Mouse (Mus musculus): ENCODE results near the gene Rps6kc1. TPM values are rescaled to one million over a fixed set of nuclear protein-coding genes. Genes with fewer than 3 reads are reported as not detected.

Gene Rps6kc1
- polyA plus RNA-seq, 1 experiment from 2014 or later = 4.9 TPM

- Histone ChIP-seq H3K27ac (ENCODE audit: low read length) (no peak overlapping the region), H3K27me3 (ENCODE audit: control insufficient read depth, insufficient read depth, low read depth, low read length) (no peaks in the 10 kb centered on the region), H3K9ac (ENCODE audit: low read depth, low read length) (no peak overlapping the region), H3K4me2 (ENCODE audit: low read depth, low read length) (no peak overlapping the region), H3K4me3 (ENCODE audit: low read depth, low read length) (no peak overlapping the region), H3K4me1 (ENCODE audit: control insufficient read depth, low read depth, low read length) (peaks cover 12% of the 10 kb centered on the region), H3K9me3 (replicated peaks; ENCODE audit: control insufficient read depth, low read length) (no peaks in the 10 kb centered on the region), H3K36me3 (ENCODE audit: control insufficient read depth, insufficient read depth) (no peaks in the 10 kb centered on the region)
- no peak for ATAC-seq (ENCODE audit: low read depth)
- 52% methylated on average over 1 of the region's 1 CpGs for WGBS (ENCODE audit: insufficient replicate concordance)
Measured at GRCm38 (mm10) chr1:190912623-190913022, 1.1 kb upstream of the Rps6kc1 start.

GRCm38 (mm10) chr1:190910836-190911235 lies 734 bp downstream of the Rps6kc1 start:
- Histone ChIP-seq H3K27ac (ENCODE audit: low read length) (0 out of 2 replicates have a peak overlapping the region, but pooled peaks have one; percentile 5), H3K4me1 (ENCODE audit: control insufficient read depth, low read depth, low read length) (peaks cover 12% of the 10 kb centered on the region), H3K36me3 (ENCODE audit: control insufficient read depth, insufficient read depth) (no peaks in the 10 kb centered on the region), H3K9me3 (replicated peaks; ENCODE audit: control insufficient read depth, low read length) (no peaks in the 10 kb centered on the region), H3K9ac (ENCODE audit: low read depth, low read length) (peak overlapping the region; percentile 76; the same call in 1 of the 2 replicates), H3K27me3 (ENCODE audit: control insufficient read depth, insufficient read depth, low read depth, low read length) (no peaks in the 10 kb centered on the region), H3K4me2 (ENCODE audit: low read depth, low read length) (peak overlapping the region; percentile 83), H3K4me3 (ENCODE audit: low read depth, low read length) (peak overlapping the region; percentile 77)
- WGBS (ENCODE audit: insufficient replicate concordance) = 57% methylated on average over 6 of the region's 6 CpGs
- ATAC-seq (ENCODE audit: low read depth) = no peak

GRCm38 (mm10) chr1:190904714-190905113 lies 6.9 kb downstream of the Rps6kc1 start:
- H3K4me3 ChIP-seq (ENCODE audit: low read depth, low read length) = no peak overlapping the region
- no peak overlapping the region for H3K9ac ChIP-seq (ENCODE audit: low read depth, low read length)
- no peak overlapping the region for H3K27ac ChIP-seq (ENCODE audit: low read length)
- H3K4me2 ChIP-seq (ENCODE audit: low read depth, low read length) = no peak overlapping the region
- 76% methylated on average over 16 of the region's 16 CpGs for WGBS (ENCODE audit: insufficient replicate concordance)
- no peak for ATAC-seq (ENCODE audit: low read depth)
- H3K27me3 ChIP-seq (ENCODE audit: control insufficient read depth, insufficient read depth, low read depth, low read length) = no peaks in the 10 kb centered on the region
- 0 out of 2 replicates have a peak, but pooled peaks cover 4% of the 10 kb centered on the region for H3K36me3 ChIP-seq (ENCODE audit: control insufficient read depth, insufficient read depth)
- no peaks in the 10 kb centered on the region for H3K4me1 ChIP-seq (ENCODE audit: control insufficient read depth, low read depth, low read length)
- H3K9me3 ChIP-seq (replicated peaks; ENCODE audit: control insufficient read depth, low read length) = no peaks in the 10 kb centered on the region

GRCm38 (mm10) chr1:190904136-190904535 lies 7.4 kb downstream of the Rps6kc1 start:
- WGBS (ENCODE audit: insufficient replicate concordance) = 82% methylated on average over 3 of the region's 3 CpGs
- no peak for ATAC-seq (ENCODE audit: low read depth)
- Histone ChIP-seq H3K27ac (ENCODE audit: low read length) (no peak overlapping the region), H3K4me1 (ENCODE audit: control insufficient read depth, low read depth, low read length) (no peaks in the 10 kb centered on the region), H3K4me2 (ENCODE audit: low read depth, low read length) (no peak overlapping the region), H3K9ac (ENCODE audit: low read depth, low read length) (no peak overlapping the region), H3K4me3 (ENCODE audit: low read depth, low read length) (no peak overlapping the region), H3K9me3 (replicated peaks; ENCODE audit: control insufficient read depth, low read length) (no peaks in the 10 kb centered on the region), H3K36me3 (ENCODE audit: control insufficient read depth, insufficient read depth) (0 out of 2 replicates have a peak, but pooled peaks cover 4% of the 10 kb centered on the region), H3K27me3 (ENCODE audit: control insufficient read depth, insufficient read depth, low read depth, low read length) (no peaks in the 10 kb centered on the region)

GRCm38 (mm10) chr1:190901082-190901481 lies 10.5 kb downstream of the Rps6kc1 start:
- WGBS (ENCODE audit: insufficient replicate concordance) = 56% methylated on average over 2 of the region's 2 CpGs
- Histone ChIP-seq H3K4me1 (ENCODE audit: control insufficient read depth, low read depth, low read length) (no peaks in the 10 kb centered on the region), H3K27ac (ENCODE audit: low read length) (no peak overlapping the region), H3K27me3 (ENCODE audit: control insufficient read depth, insufficient read depth, low read depth, low read length) (no peaks in the 10 kb centered on the region), H3K4me2 (ENCODE audit: low read depth, low read length) (no peak overlapping the region), H3K9me3 (replicated peaks; ENCODE audit: control insufficient read depth, low read length) (no peaks in the 10 kb centered on the region), H3K9ac (ENCODE audit: low read depth, low read length) (no peak overlapping the region), H3K4me3 (ENCODE audit: low read depth, low read length) (no peak overlapping the region), H3K36me3 (ENCODE audit: control insufficient read depth, insufficient read depth) (0 out of 2 replicates have a peak, but pooled peaks cover 4% of the 10 kb centered on the region)
- no peak for ATAC-seq (ENCODE audit: low read depth)

- no peak overlapping the region for H3K4me3 ChIP-seq (ENCODE audit: low read depth, low read length)
- H3K27me3 ChIP-seq (ENCODE audit: control insufficient read depth, insufficient read depth, low read depth, low read length) = no peaks in the 10 kb centered on the region
- H3K4me2 ChIP-seq (ENCODE audit: low read depth, low read length) = no peak overlapping the region
- ATAC-seq (ENCODE audit: low read depth) = no peak
- H3K36me3 ChIP-seq (ENCODE audit: control insufficient read depth, insufficient read depth) = 0 out of 2 replicates have a peak, but pooled peaks cover 4% of the 10 kb centered on the region
- 68% methylated on average over 9 of the region's 9 CpGs for WGBS (ENCODE audit: insufficient replicate concordance)
- no peaks in the 10 kb centered on the region for H3K9me3 ChIP-seq (replicated peaks; ENCODE audit: control insufficient read depth, low read length)
- H3K27ac ChIP-seq (ENCODE audit: low read length) = no peak overlapping the region
- H3K4me1 ChIP-seq (ENCODE audit: control insufficient read depth, low read depth, low read length) = no peaks in the 10 kb centered on the region
- H3K9ac ChIP-seq (ENCODE audit: low read depth, low read length) = no peak overlapping the region
Measured at GRCm38 (mm10) chr1:190898899-190899575, 12.5 kb downstream of the Rps6kc1 start.

- WGBS (ENCODE audit: insufficient replicate concordance) = 72% methylated on average over 3 of the region's 3 CpGs
- Histone ChIP-seq H3K27ac (ENCODE audit: low read length) (no peak overlapping the region), H3K4me3 (ENCODE audit: low read depth, low read length) (no peak overlapping the region), H3K27me3 (ENCODE audit: control insufficient read depth, insufficient read depth, low read depth, low read length) (no peaks in the 10 kb centered on the region), H3K4me1 (ENCODE audit: control insufficient read depth, low read depth, low read length) (no peaks in the 10 kb centered on the region; the same call in 1 of the 2 replicates), H3K36me3 (ENCODE audit: control insufficient read depth, insufficient read depth) (no peaks in the 10 kb centered on the region), H3K9ac (ENCODE audit: low read depth, low read length) (no peak overlapping the region), H3K9me3 (replicated peaks; ENCODE audit: control insufficient read depth, low read length) (no peaks in the 10 kb centered on the region), H3K4me2 (ENCODE audit: low read depth, low read length) (no peak overlapping the region)
- no peak for ATAC-seq (ENCODE audit: low read depth)
Measured at GRCm38 (mm10) chr1:190898186-190898585, 13.4 kb downstream of the Rps6kc1 start.

- WGBS (ENCODE audit: insufficient replicate concordance) = 27% methylated on average over 6 of the region's 6 CpGs
- Histone ChIP-seq H3K4me1 (ENCODE audit: control insufficient read depth, low read depth, low read length) (no peaks in the 10 kb centered on the region; the same call in 1 of the 2 replicates), H3K9me3 (replicated peaks; ENCODE audit: control insufficient read depth, low read length) (no peaks in the 10 kb centered on the region), H3K4me2 (ENCODE audit: low read depth, low read length) (no peak overlapping the region), H3K36me3 (ENCODE audit: control insufficient read depth, insufficient read depth) (no peaks in the 10 kb centered on the region), H3K9ac (ENCODE audit: low read depth, low read length) (no peak overlapping the region), H3K4me3 (ENCODE audit: low read depth, low read length) (no peak overlapping the region), H3K27ac (ENCODE audit: low read length) (no peak overlapping the region), H3K27me3 (ENCODE audit: control insufficient read depth, insufficient read depth, low read depth, low read length) (no peaks in the 10 kb centered on the region)
- ATAC-seq (ENCODE audit: low read depth) = peak; percentile 56; the same call in 1 of the 2 replicates
Measured at GRCm38 (mm10) chr1:190893559-190894167, 17.9 kb downstream of the Rps6kc1 start.

GRCm38 (mm10) chr1:190888646-190889045 lies 22.9 kb downstream of the Rps6kc1 start:
- no peaks in the 10 kb centered on the region for H3K9me3 ChIP-seq (replicated peaks; ENCODE audit: control insufficient read depth, low read length)
- H3K9ac ChIP-seq (ENCODE audit: low read depth, low read length) = no peak overlapping the region
- H3K36me3 ChIP-seq (ENCODE audit: control insufficient read depth, insufficient read depth) = no peaks in the 10 kb centered on the region
- no peak overlapping the region for H3K4me2 ChIP-seq (ENCODE audit: low read depth, low read length)
- no peaks in the 10 kb centered on the region for H3K27me3 ChIP-seq (ENCODE audit: control insufficient read depth, insufficient read depth, low read depth, low read length)
- no peak for ATAC-seq (ENCODE audit: low read depth)
- no peak overlapping the region for H3K4me3 ChIP-seq (ENCODE audit: low read depth, low read length)
- no peaks in the 10 kb centered on the region; the same call in 1 of the 2 replicates for H3K4me1 ChIP-seq (ENCODE audit: control insufficient read depth, low read depth, low read length)
- WGBS (ENCODE audit: insufficient replicate concordance) = 72% methylated on average over 16 of the region's 16 CpGs
- no peak overlapping the region for H3K27ac ChIP-seq (ENCODE audit: low read length)
